Mouse (Mus musculus): Measurements from ENCODE around the gene Cdpf1. TPM values are rescaled to one million over a fixed set of nuclear protein-coding genes. Genes with fewer than 3 reads are reported as not detected.

Gene Cdpf1
- polyA plus RNA-seq, 1 experiment from 2014 or later, result 29.4 TPM

Other genes with a start within 250 kb of the Cdpf1 start
- gene Wnt7b, start 229.2 kb downstream of the Cdpf1 start, polyA plus RNA-seq (2016; fragmentation: Nextera tagmentation; extraction: Ambion mirVana), result 0.38 and 0.56 TPM in 2 replicates
- 5.7 TPM in 2 replicates for gene Ppara, start 76.7 kb downstream of the Cdpf1 start, polyA plus RNA-seq (2016; fragmentation: Nextera tagmentation; extraction: Ambion mirVana)
- 0.07 and 0.12 TPM in 2 replicates for gene Pkdrej, start 10.0 kb upstream of the Cdpf1 start, polyA plus RNA-seq (2016; fragmentation: Nextera tagmentation; extraction: Ambion mirVana)
- gene Ttc38, start 20.6 kb upstream of the Cdpf1 start, polyA plus RNA-seq (2016; fragmentation: Nextera tagmentation; extraction: Ambion mirVana), result 5.2 and 6.0 TPM in 2 replicates
- 34.4 and 35.3 TPM in 2 replicates for gene Gtse1, start 48.0 kb upstream of the Cdpf1 start, polyA plus RNA-seq (2016; fragmentation: Nextera tagmentation; extraction: Ambion mirVana)
- gene Trmu, start 67.6 kb upstream of the Cdpf1 start, polyA plus RNA-seq (2016; fragmentation: Nextera tagmentation; extraction: Ambion mirVana), result 21.8 and 22.1 TPM in 2 replicates
- gene Celsr1, start 222.1 kb upstream of the Cdpf1 start, polyA plus RNA-seq (2016; fragmentation: Nextera tagmentation; extraction: Ambion mirVana), result 0.11 and 0.25 TPM in 2 replicates
- 14.4 and 15.1 TPM in 2 replicates for gene Gramd4, start 246.0 kb upstream of the Cdpf1 start, polyA plus RNA-seq (2016; fragmentation: Nextera tagmentation; extraction: Ambion mirVana)